In genomic region chr13:104792184-104792583, GRCm38 (mm10) we compare ENCODE assay signal across 9 mouse cellular contexts. TPM values are rescaled to one million over a fixed set of nuclear protein-coding genes. Genes with fewer than 3 reads are reported as not detected.
DNase-seq lines count a peak whose midpoint lies in the region; ATAC-seq lines count a peak whose summit lies in the region.
"Had no signal": no experiment of that assay in that cellular context is flagged by ENCODE, and none has a peak within 500 bp of the region (broad histone marks: within the 10 kb centered on the region; RNA-seq: fewer than 3 reads in every experiment).

TSS of gene Srek1ip1 (plus strand) at chr13:104792484.

- 90% methylated on average over 11 of the region's 11 CpGs for WGBS in kidney, embryonic 14.5 days
- WGBS in neural tube, embryonic 12.5 days, result 92% methylated on average over 11 of the region's 11 CpGs

- ATAC-seq in kidney, embryonic 14.5 days (ENCODE audit: low FRiP score, low TSS enrichment), result no peak
- ATAC-seq in granulocyte monocyte progenitor cell, adult 5-6 weeks (replicated peaks; ENCODE audit: poor library complexity, severe bottlenecking), result no peak
- no peak for ATAC-seq in neural tube, embryonic 12.5 days (ENCODE audit: low FRiP score, low read depth)
- ATAC-seq in frontal cortex, adult (ENCODE audit: low TSS enrichment), result no peak

- H3K9ac ChIP-seq in kidney, embryonic 14.5 days (ENCODE audit: low read depth, low read length), result no peak within 1 kb of the TSS
- no peak within 1 kb of the TSS for H3K9ac ChIP-seq in neural tube, embryonic 12.5 days
- H3K9ac ChIP-seq: liver, embryonic 14.5 days had no signal

- H3K4me3 ChIP-seq in kidney, embryonic 14.5 days (ENCODE audit: low read length), result no peak within 1 kb of the TSS
- H3K4me3 ChIP-seq in neural tube, embryonic 12.5 days, result no peak within 1 kb of the TSS

- H3K9me3 ChIP-seq in kidney, embryonic 14.5 days (ENCODE audit: control insufficient read depth, low read length), result no peaks in the 10 kb centered on the region
- H3K9me3 ChIP-seq in neural tube, embryonic 12.5 days, result no peaks in the 10 kb centered on the region

- H3K4me1 ChIP-seq in kidney, embryonic 14.5 days (ENCODE audit: control insufficient read depth, insufficient read depth, low read length), result no peaks in the 10 kb centered on the region
- H3K4me1 ChIP-seq in neural tube, embryonic 12.5 days, result no peaks in the 10 kb centered on the region

- H3K4me2 ChIP-seq in kidney, embryonic 14.5 days (replicated peaks; ENCODE audit: low read depth, low read length), result no peak within 1 kb of the TSS
- H3K4me2 ChIP-seq in neural tube, embryonic 12.5 days (replicated peaks), result no peak within 1 kb of the TSS

- no peaks in the 10 kb centered on the region for H3K27me3 ChIP-seq in kidney, embryonic 14.5 days (ENCODE audit: control insufficient read depth, insufficient read depth, low read length)
- H3K27me3 ChIP-seq in neural tube, embryonic 12.5 days (replicated peaks), result no peaks in the 10 kb centered on the region

- DNase-seq in kidney, postnatal 10 days, result no peak
- DNase-seq in adrenal gland, postnatal 25 days, result no peak
- no peak for DNase-seq in layer of hippocampus, postnatal 10 days (ENCODE audit: low spot score in 2 of 2)
- no peak for DNase-seq in spleen, adult 18-20 months

- H3K36me3 ChIP-seq in kidney, embryonic 14.5 days (ENCODE audit: control insufficient read depth, insufficient read depth, low read length), result peaks cover 16% of the 10 kb centered on the region
- peaks cover 16% of the 10 kb centered on the region for H3K36me3 ChIP-seq in neural tube, embryonic 12.5 days

- H3K27ac ChIP-seq in kidney, embryonic 14.5 days (ENCODE audit: low read depth, low read length), result no peak within 1 kb of the TSS
- no peak within 1 kb of the TSS for H3K27ac ChIP-seq in neural tube, embryonic 12.5 days
- H3K27ac ChIP-seq: liver, embryonic 14.5 days had no signal

RNA-seq across cellular contexts. Expression of gene Srek1ip1, which starts in this region (rescaled TPM):
- 29.0 and 32.1 TPM in 2 replicates for polyA plus RNA-seq in kidney, embryonic 14.5 days (2014; fragmentation: Nextera tagmentation; extraction: Ambion mirVana)
- total RNA-seq in adrenal gland, postnatal 25 days (2021), result 20.8 and 22.8 TPM in 2 replicates
- total RNA-seq in granulocyte monocyte progenitor cell, adult 5-6 weeks (2014; fragmentation: Nextera tagmentation), result 31.2 and 38.9 TPM in 2 replicates
- 28.2 and 32.5 TPM in 2 replicates for total RNA-seq in granulocyte monocyte progenitor cell, adult 5-6 weeks (2017)
- 10 to 100 TPM; 14.2 to 14.5 TPM for total RNA-seq in layer of hippocampus, postnatal 10 days (2021)
- polyA plus RNA-seq in neural tube, embryonic 12.5 days (2016; fragmentation: Nextera tagmentation; extraction: Ambion mirVana), result 17.4 and 18.6 TPM in 2 replicates
